Mouse (Mus musculus) liver, adult 2 months (tissue): Measurements from ENCODE around the gene Prr14l. TPM values are rescaled to one million over a fixed set of nuclear protein-coding genes. Genes with fewer than 3 reads are reported as not detected.
A peak's percentile ranks its signal among the peaks of the same experiment; 100 is the strongest.
"Not testable (repeated sequence)": the region's sequence is repeated elsewhere in the genome, so short reads cannot be mapped to it uniquely, and the experiment has no call there.

ENCODE experiments used
- DNase-seq: peaks from one replicate; pipeline ENCODE4 v3.0.0-alpha.2; 2011; ENCODE audit warnings: low read depth, low spot score; ENCODE audit errors: extremely low read depth
- H3K27ac ChIP-seq: fragments of 200-500 bp; replicated peaks from 2 replicates; pipeline ENCODE4 v1.5.1; 2012; ENCODE audit warnings: low read depth, mild to moderate bottlenecking, control low read depth, inconsistent platforms, low read length; ENCODE audit not compliant: insufficient read depth
- H3K27me3 ChIP-seq: fragments of 200-500 bp; 2 replicates; pipeline ENCODE4 v1.6.1; 2012; ENCODE audit warnings: mild to moderate bottlenecking, moderate library complexity, low read length, inconsistent platforms; ENCODE audit not compliant: control insufficient read depth, insufficient read depth
- H3K36me3 ChIP-seq: fragments of 200-500 bp; 2 replicates; pipeline ENCODE4 v1.6.1; 2012; ENCODE audit warnings: low read length, inconsistent platforms; ENCODE audit not compliant: control insufficient read depth, insufficient read depth
- H3K4me1 ChIP-seq: fragments of 200-500 bp; 2 replicates; pipeline ENCODE4 v1.6.1; 2011; ENCODE audit warnings: low read length; ENCODE audit not compliant: control insufficient read depth, insufficient read depth
- H3K4me3 ChIP-seq: fragments of 200-500 bp; 2 replicates; pipeline ENCODE4 v1.5.1; 2011; ENCODE audit warnings: low read depth, mild to moderate bottlenecking, control low read depth, low read length, moderate library complexity; ENCODE audit not compliant: insufficient read depth
- H3K79me2 ChIP-seq: fragments of 200-500 bp; 2 replicates; pipeline ENCODE4 v1.6.1; 2012; ENCODE audit warnings: inconsistent platforms, mild to moderate bottlenecking, low read length, moderate library complexity; ENCODE audit not compliant: control insufficient read depth, insufficient read depth
- H3K9ac ChIP-seq: fragments of 200-500 bp; 2 replicates; pipeline ENCODE4 v1.6.1; 2012; ENCODE audit warnings: low read depth, mild to moderate bottlenecking, control low read depth, inconsistent platforms, low read length
- CTCF ChIP-seq: fragments of 200-500 bp; IDR thresholded peaks from 2 replicates; pipeline ENCODE4 v1.5.1; 2011; ENCODE audit warnings: low read depth, low read length, control low read depth
- POLR2A ChIP-seq: fragments of 200-500 bp; IDR thresholded peaks from 2 replicates; pipeline ENCODE4 v1.6.1; 2011; ENCODE audit warnings: low read length, control low read depth; ENCODE audit not compliant: insufficient read depth; ENCODE audit errors: extremely low read depth
- WGBS: fragments of 180-500 bp; shearing (Covaris S2); methylation state at CpG from one replicate; pipeline ENCODE4 v1.1.7; 2018; 5-methylcytosine and 5-hydroxymethylcytosine counted together
- polyA plus RNA-seq: library from polyadenylated mRNA; depleted of rRNA; stranded (reverse); fragments of >200 nt; gene quantifications from 2 replicates; pipeline ENCODE4 v1.2.3, GENCODE M21; 2012
- total RNA-seq: library from RNA; depleted of rRNA; stranded (reverse); fragments of >200 nt; gene quantifications from 2 replicates; pipeline ENCODE4 v1.2.3, GENCODE M21; 2014

Gene Prr14l
- total and polyA plus RNA-seq, 2 experiments: 8.7 to 10.0 TPM

DNA sequence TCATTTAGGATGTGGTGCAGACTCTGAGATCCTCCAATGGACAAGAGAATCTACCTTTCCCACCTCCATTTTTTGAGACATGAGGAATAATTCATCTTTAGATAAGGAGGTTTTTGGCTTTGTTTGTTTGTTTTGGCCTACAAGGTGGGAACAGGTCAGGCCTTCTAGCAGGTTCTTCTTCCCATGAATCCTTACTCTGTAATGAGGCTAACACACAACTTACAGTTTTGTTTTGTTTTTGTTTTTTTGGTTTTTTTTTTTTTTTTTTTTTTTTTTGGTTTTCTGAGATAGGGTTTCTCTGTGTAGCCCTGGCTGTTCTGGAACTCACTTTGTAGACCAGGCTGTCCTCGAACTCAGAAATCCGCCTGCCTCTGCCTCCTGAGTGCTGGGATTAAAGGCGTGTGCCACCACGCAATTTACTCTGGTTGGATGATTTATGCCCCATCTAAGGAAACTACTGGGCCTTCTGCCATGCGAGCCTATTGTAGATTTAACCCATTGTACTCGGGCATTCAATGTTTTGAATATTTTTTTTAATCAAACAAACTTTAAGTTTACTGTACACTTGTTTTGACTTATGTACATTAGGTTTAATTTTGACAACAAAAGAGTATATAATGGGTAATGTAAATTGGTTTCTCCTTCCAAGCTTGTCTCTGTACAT, 8.5 kb upstream of the Prr14l start:
- H3K27ac ChIP-seq: no peak overlapping the region
- DNase-seq: peak; percentile 65
- 20% methylated on average over 6 of the region's 6 CpGs for WGBS

DNA sequence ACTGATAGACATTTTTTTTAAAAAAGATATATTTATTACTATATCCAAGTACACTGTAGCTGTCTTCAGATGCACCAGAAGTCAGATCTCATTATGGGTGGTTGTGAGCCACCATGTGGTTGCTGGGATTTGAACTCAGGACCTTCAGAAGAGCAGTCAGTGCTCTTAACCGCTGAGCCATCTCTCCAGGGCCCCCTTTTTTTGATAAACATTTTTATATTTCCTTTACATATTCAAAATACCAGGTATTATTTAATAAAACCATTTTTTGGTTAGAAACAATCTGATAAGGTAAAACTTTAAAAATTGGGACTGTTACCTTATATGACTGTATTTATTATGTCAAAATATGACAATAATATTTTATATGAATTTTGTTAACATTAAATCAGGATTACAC, 7.0 kb upstream of the Prr14l start:
- TF ChIP-seq POLR2A (no peak), CTCF (no peak)
- DNase-seq: no peak
- H3K4me3 ChIP-seq: no peak overlapping the region
- no peaks in the 10 kb centered on the region for H3K36me3 ChIP-seq
- 90% methylated on average over 1 of the region's 1 CpGs for WGBS
- H3K79me2 ChIP-seq: no peaks in the 10 kb centered on the region; the same call in 1 of the 2 replicates
- H3K27me3 ChIP-seq: no peaks in the 10 kb centered on the region
- no peak overlapping the region for H3K9ac ChIP-seq
- H3K27ac ChIP-seq: no peak overlapping the region
- peaks cover 6% of the 10 kb centered on the region; the same call in 1 of the 2 replicates for H3K4me1 ChIP-seq

More for the DNA sequence above, 8.5 kb upstream of the Prr14l start:
- Histone ChIP-seq H3K79me2 (no peaks in the 10 kb centered on the region; the same call in 1 of the 2 replicates), H3K36me3 (no peaks in the 10 kb centered on the region), H3K27me3 (no peaks in the 10 kb centered on the region), H3K9ac (no peak overlapping the region), H3K4me1 (peaks cover 6% of the 10 kb centered on the region; the same call in 1 of the 2 replicates), H3K4me3 (no peak overlapping the region)
- TF ChIP-seq CTCF (no peak), POLR2A (no peak)

- Histone ChIP-seq H3K27me3 (no peaks in the 10 kb centered on the region), H3K9ac (peak overlapping the region; percentile 73), H3K4me3 (peak overlapping the region; percentile 73), H3K4me1 (peaks cover 7% of the 10 kb centered on the region; the same call in 1 of the 2 replicates), H3K79me2 (peaks cover 9% of the 10 kb centered on the region; the same call in 1 of the 2 replicates), H3K27ac (no peak overlapping the region), H3K36me3 (no peaks in the 10 kb centered on the region)
- peak; percentile 67 for DNase-seq
- TF ChIP-seq POLR2A (no peak), CTCF (no peak)
- 2% methylated on average over 6 of the region's 6 CpGs for WGBS
These were observed 3.7 kb upstream of the Prr14l start for GRCm38 (mm10) chr5:32857781-32858220.

- 86% methylated on average over 3 of the region's 3 CpGs for WGBS
- H3K27me3 ChIP-seq, H3K4me3 ChIP-seq, H3K4me1 ChIP-seq, H3K36me3 ChIP-seq, H3K27ac ChIP-seq, DNase-seq, H3K9ac ChIP-seq: not testable (repeated sequence)
- H3K79me2 ChIP-seq: peaks cover 18% of the 10 kb centered on the region; the same call in 1 of the 2 replicates
These were observed 1.2 kb upstream of the Prr14l start for GRCm38 (mm10) chr5:32855274-32855673.

DNA sequence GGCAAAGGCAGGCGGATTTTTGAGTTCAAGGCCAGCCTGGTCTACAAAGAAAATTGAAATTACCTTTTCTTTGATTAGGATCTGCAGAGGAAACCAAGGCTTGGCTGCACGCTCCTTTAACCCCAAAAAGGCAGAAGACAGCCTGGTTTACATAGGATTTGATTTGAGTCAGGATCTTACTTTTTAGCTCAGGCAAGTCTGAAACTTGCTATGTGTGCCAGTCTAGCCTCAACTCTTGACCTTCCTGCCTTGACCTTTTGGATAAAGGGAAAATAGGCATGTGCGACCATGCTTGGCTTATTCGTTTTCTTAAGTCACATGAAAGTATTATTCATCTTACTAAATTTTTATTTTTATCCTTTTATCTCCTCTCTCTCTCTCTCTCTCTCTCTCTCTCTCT, 762 bp upstream of the Prr14l start:
- TF ChIP-seq POLR2A (no peak), CTCF (no peak)
- Histone ChIP-seq H3K9ac (no peak overlapping the region), H3K4me1 (peaks cover 9% of the 10 kb centered on the region), H3K79me2 (peaks cover 18% of the 10 kb centered on the region; the same call in 1 of the 2 replicates), H3K36me3 (no peaks in the 10 kb centered on the region), H3K4me3 (no peak overlapping the region), H3K27ac (no peak overlapping the region), H3K27me3 (no peaks in the 10 kb centered on the region)
- DNase-seq: no peak
- WGBS: 86% methylated on average over 4 of the region's 4 CpGs

DNA sequence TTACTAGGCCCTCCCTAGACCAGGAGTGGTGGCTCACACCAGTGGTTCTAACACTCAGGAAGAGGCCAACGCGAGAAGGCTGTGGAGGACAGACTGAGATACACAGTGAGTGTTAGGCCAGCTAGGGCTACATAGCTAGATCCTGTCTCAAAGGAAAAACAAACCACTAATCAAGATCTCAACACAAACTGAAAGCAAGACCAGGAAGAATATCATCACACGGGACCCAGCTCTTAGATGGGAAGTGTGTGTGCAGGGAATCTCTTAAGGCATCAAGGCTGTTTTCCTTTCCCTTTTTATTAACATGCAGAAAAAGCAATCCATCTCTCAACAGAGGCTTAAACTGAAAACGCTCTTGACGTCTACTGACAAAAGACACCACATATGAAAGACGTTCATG, 2.0 kb downstream of the Prr14l start:
- no peak for DNase-seq
- 60% methylated on average over 6 of the region's 6 CpGs for WGBS
- Histone ChIP-seq H3K4me3 (no peak overlapping the region), H3K27me3 (no peaks in the 10 kb centered on the region), H3K79me2 (peaks cover 25% of the 10 kb centered on the region; the same call in 1 of the 2 replicates), H3K4me1 (peaks cover 7% of the 10 kb centered on the region), H3K9ac (no peak overlapping the region), H3K27ac (0 out of 2 replicates have a peak overlapping the region, but pooled peaks have one; percentile 10), H3K36me3 (no peaks in the 10 kb centered on the region)
- TF ChIP-seq CTCF: no peak
- TF ChIP-seq POLR2A: no peak

DNA sequence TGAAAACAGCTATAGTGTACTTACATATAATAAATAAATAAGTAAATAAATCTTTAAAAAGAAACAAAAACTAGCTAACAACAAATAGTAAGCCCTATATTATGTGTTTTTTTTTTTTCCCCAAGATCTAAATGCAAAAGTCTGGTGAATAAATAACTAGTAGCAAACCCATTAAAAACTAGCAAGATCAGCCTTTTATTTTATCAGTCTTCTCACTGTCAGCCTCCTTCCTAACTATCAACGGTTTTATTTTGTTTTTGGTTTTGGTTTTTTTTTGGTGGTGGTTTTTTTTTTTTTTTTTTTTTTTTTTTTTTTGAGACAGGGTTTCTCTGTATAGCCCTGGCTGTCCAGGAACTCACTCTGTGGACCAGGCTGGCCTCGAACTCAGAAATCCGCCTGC, 4.5 kb downstream of the Prr14l start:
- not testable (repeated sequence) for H3K4me1 ChIP-seq, H3K9ac ChIP-seq, DNase-seq, H3K4me3 ChIP-seq, H3K27me3 ChIP-seq, H3K36me3 ChIP-seq, H3K27ac ChIP-seq
- H3K79me2 ChIP-seq: peaks cover 29% of the 10 kb centered on the region; the same call in 1 of the 2 replicates
- WGBS: 74% methylated on average over 3 of the region's 3 CpGs
